Mouse (Mus musculus) heart, postnatal 0 days (tissue): ENCODE results near the gene Trim15. TPM values are rescaled to one million over a fixed set of nuclear protein-coding genes. Genes with fewer than 3 reads are reported as not detected.
A peak's percentile ranks its signal among the peaks of the same experiment; 100 is the strongest.

Experiments
- ATAC-seq: fragments of 200-750 bp; cut with Nextera tagmentation; 2 replicates; pipeline ENCODE4 v1.8.0; 2017; ENCODE audit warnings: low read depth, moderate number of reproducible peaks, moderate library complexity; ENCODE audit not compliant: insufficient read depth
- DNase-seq: peaks from one replicate; pipeline ENCODE4 v3.0.0-alpha.2; 2016; ENCODE audit warnings: low spot score
- H3K27ac ChIP-seq: fragments of 300-500 bp; sonication (generic); 2 replicates; pipeline ENCODE4 v1.5.1; 2014; ENCODE audit warnings: low read depth, mild to moderate bottlenecking
- H3K27me3 ChIP-seq: fragments of 300-500 bp; sonication (generic); 2 replicates; pipeline ENCODE4 v1.6.1; 2014; ENCODE audit warnings: low read length, mixed read lengths; ENCODE audit not compliant: control insufficient read depth, insufficient read depth
- H3K36me3 ChIP-seq: fragments of 300-500 bp; sonication (generic); replicated peaks from 2 replicates; pipeline ENCODE4 v1.6.1; 2014; ENCODE audit warnings: low read length, mixed read lengths; ENCODE audit not compliant: control insufficient read depth, insufficient read depth
- H3K4me1 ChIP-seq: fragments of 300-500 bp; sonication (generic); 2 replicates; pipeline ENCODE4 v1.6.1; 2014; ENCODE audit warnings: antibody characterized with exemption; ENCODE audit not compliant: control insufficient read depth, insufficient read depth
- H3K4me2 ChIP-seq: fragments of 300-500 bp; sonication (generic); 2 replicates; pipeline ENCODE4 v1.6.1; 2014; ENCODE audit warnings: low read depth, mild to moderate bottlenecking, low read length, moderate library complexity
- H3K4me3 ChIP-seq: fragments of 300-500 bp; sonication (generic); 2 replicates; pipeline ENCODE4 v1.5.1; 2014; ENCODE audit warnings: low read depth, low read length
- H3K9ac ChIP-seq: fragments of 300-500 bp; sonication (generic); replicated peaks from 2 replicates; pipeline ENCODE4 v1.6.1; 2014; ENCODE audit warnings: low read depth, low read length, mixed read lengths
- H3K9me3 ChIP-seq: fragments of 300-500 bp; sonication (generic); replicated peaks from 2 replicates; pipeline ENCODE4 v1.6.1; 2016; ENCODE audit warnings: low read length; ENCODE audit not compliant: control insufficient read depth
- CTCF ChIP-seq: IDR thresholded peaks from 2 replicates; pipeline ENCODE4 v1.5.1; 2016; ENCODE audit warnings: antibody characterized with exemption, control low read depth, low read depth
- EP300 ChIP-seq: IDR thresholded peaks from 2 replicates; pipeline ENCODE4 v1.6.1; 2016; ENCODE audit warnings: antibody characterized with exemption, low read depth
- WGBS: fragments of 180-500 bp; shearing (Covaris S2); extraction: QIAGEN DNeasy Blood & Tissue Kit; methylation state at CpG from one replicate; pipeline ENCODE4 v1.1.7; 2014; 5-methylcytosine and 5-hydroxymethylcytosine counted together
- polyA plus RNA-seq: library from polyadenylated mRNA; unstranded; fragments of >200 nt; fragmentation: Nextera tagmentation; extraction: Ambion mirVana; gene quantifications from 2 replicates; pipeline ENCODE4 v1.2.1, GENCODE M21; 2015
- total RNA-seq: library from RNA; depleted of rRNA; stranded (reverse); fragments of >200 nt; gene quantifications from 2 replicates; pipeline ENCODE4 v1.2.3, GENCODE M21; 2014; ENCODE audit warnings: low replicate concordance

Trim15 gene
- total and polyA plus RNA-seq, 2 experiments from 2014 or later: not detected

DNA sequence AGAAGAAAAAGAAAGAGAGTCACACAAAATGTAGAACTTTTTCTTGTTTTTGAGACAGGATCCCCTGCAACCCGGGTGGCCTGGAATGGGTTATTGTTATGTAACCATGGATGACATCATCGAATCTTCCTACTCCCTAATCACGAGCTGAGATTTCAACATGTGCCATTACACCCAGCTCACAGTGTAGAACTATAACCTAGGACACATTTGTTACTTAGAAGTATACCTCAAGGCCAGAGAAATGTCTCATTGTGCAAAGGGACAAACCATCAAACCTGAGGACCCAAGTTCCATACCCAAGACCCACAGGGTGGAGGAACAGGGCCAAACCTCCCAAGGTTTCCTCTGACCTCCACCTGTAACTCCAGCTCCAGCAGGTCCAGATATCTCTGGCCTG is 36.6 kb upstream of the Trim15 start:
- H3K9me3 ChIP-seq: no peaks in the 10 kb centered on the region
- no peak overlapping the region for H3K4me2 ChIP-seq
- WGBS: 56% methylated on average over 3 of the region's 3 CpGs
- H3K9ac ChIP-seq: no peak overlapping the region
- H3K27me3 ChIP-seq: no peaks in the 10 kb centered on the region
- H3K36me3 ChIP-seq: no peaks in the 10 kb centered on the region
- TF ChIP-seq EP300: no peak
- TF ChIP-seq CTCF: no peak
- DNase-seq: no peak
- H3K4me1 ChIP-seq: no peaks in the 10 kb centered on the region
- ATAC-seq: no peak
- H3K27ac ChIP-seq: no peak overlapping the region
- no peak overlapping the region for H3K4me3 ChIP-seq

DNA sequence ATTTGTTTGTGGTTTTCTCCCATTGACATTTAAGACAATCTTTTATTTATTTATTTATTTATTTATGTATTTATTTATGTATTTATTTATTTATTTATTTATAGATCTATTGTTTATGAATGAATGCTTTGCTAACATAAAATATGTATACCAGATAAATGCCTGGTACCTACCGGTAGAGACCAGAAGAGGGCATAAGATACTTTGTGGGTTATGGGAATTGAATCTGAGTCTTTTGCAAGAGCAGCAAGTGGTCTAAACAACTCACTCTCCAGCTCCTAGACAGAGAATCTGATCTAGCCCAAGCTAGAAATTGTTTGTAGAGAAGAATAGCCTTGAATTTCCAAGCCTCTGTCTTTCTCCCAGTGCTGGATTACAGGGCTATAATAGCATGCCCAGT is 33.7 kb upstream of the Trim15 start:
- 37% methylated on average over 1 of the region's 1 CpGs for WGBS
- Histone ChIP-seq H3K9me3 (no peaks in the 10 kb centered on the region), H3K4me3 (no peak overlapping the region), H3K4me1 (no peaks in the 10 kb centered on the region), H3K36me3 (no peaks in the 10 kb centered on the region), H3K27me3 (no peaks in the 10 kb centered on the region), H3K4me2 (no peak overlapping the region), H3K9ac (no peak overlapping the region), H3K27ac (no peak overlapping the region)
- ATAC-seq: no peak
- DNase-seq: no peak
- TF ChIP-seq CTCF (peak; percentile 24), EP300 (no peak)

DNA sequence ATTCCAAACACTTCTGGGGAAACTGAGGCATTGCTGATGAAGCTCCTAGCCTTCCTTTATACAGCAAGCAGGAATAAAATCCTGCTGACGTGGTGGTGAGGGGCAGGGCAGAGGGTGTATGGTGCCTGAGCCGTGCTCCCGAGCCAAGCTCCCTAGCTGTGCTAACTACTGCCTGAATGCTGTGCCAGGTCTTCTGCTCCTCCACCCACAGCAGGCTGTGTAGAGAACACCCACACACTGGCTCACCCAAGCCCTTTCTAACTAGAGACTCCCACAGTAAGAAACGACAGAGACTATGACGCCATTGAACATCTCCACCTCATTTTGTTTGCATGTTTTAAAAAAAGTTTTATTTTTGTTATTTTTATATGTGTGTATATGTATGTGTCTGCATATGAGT is 33.0 kb upstream of the Trim15 start:
- TF ChIP-seq CTCF (no peak), EP300 (no peak)
- ATAC-seq (no peak), DNase-seq (no peak)
- H3K27ac ChIP-seq: no peak overlapping the region
- no peaks in the 10 kb centered on the region for H3K36me3 ChIP-seq
- WGBS: 81% methylated on average over 5 of the region's 5 CpGs
- no peak overlapping the region for H3K4me3 ChIP-seq
- H3K4me2 ChIP-seq: no peak overlapping the region
- no peaks in the 10 kb centered on the region for H3K27me3 ChIP-seq
- H3K9ac ChIP-seq: no peak overlapping the region
- H3K9me3 ChIP-seq: no peaks in the 10 kb centered on the region
- no peaks in the 10 kb centered on the region for H3K4me1 ChIP-seq

DNA sequence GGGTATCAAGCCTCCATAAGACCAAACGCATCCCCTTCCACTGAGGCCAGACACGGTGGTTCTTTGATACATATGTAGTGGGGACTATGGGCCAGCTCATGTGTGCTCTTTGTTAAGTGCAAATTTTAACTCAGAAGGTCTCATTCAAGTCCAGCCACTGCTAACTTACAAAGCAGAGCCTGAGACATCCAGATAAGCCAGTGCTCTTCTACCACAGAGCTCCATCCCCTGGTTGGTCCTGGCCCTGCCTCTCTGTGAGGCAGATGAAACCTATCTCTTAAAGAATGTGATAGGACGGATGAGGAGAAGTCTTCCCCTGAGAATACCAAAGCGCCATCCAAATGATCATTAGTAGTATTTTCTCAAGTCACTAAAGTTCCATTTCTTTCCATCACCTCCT is 32.4 kb upstream of the Trim15 start:
- Histone ChIP-seq H3K4me2 (no peak overlapping the region), H3K27ac (no peak overlapping the region), H3K9ac (no peak overlapping the region), H3K27me3 (no peaks in the 10 kb centered on the region), H3K4me3 (no peak overlapping the region), H3K36me3 (no peaks in the 10 kb centered on the region), H3K9me3 (no peaks in the 10 kb centered on the region), H3K4me1 (no peaks in the 10 kb centered on the region)
- no peak for ATAC-seq
- 69% methylated on average over 4 of the region's 4 CpGs for WGBS
- DNase-seq: no peak
- TF ChIP-seq EP300 (no peak), CTCF (no peak)

DNA sequence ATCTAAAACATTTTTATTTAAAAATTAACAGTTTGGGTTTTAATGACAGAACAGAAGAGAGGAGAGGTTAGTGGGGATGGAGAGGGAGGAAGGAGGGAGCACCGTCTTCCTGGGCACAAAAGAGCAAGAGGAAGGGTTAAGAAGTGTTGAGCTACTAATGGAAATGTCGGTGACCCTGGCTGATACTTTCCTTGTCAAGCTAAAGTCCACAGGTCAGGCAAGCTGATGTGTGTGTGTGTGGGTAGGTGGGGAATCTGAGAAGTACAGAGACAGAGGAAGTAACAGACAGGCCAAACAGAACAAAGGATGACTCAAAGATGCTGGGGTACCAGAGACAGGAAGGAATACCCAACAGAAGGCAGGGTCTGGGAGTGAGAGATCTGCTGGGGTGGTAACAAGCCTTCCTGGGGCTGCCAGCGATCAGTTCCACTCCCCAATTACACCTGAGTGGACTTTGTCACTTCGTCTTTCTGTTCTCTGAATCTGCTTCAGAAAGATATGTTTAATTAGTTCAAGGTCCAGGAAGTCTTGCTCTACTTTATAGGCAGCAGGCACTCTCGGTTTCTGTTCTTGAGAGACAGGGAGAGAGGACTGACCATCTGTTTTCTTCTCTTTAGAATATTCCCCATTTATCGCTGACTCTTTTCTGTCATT is 30.7 kb upstream of the Trim15 start, which contains the start of gene Trim31:
TSS of gene Trim31 (plus strand) at position 567 of the 654 bp plus-strand sequence.
- Histone ChIP-seq H3K27me3 (no peaks in the 10 kb centered on the region), H3K36me3 (no peaks in the 10 kb centered on the region), H3K4me1 (no peaks in the 10 kb centered on the region), H3K4me2 (no peak within 1 kb of the TSS), H3K4me3 (no peak within 1 kb of the TSS), H3K9ac (no peak within 1 kb of the TSS), H3K9me3 (no peaks in the 10 kb centered on the region), H3K27ac (no peak within 1 kb of the TSS)
- 64% methylated on average over 6 of the region's 6 CpGs for WGBS
- no peak for DNase-seq
- no peak for TF ChIP-seq CTCF
- TF ChIP-seq EP300: no peak
- no peak for ATAC-seq

DNA sequence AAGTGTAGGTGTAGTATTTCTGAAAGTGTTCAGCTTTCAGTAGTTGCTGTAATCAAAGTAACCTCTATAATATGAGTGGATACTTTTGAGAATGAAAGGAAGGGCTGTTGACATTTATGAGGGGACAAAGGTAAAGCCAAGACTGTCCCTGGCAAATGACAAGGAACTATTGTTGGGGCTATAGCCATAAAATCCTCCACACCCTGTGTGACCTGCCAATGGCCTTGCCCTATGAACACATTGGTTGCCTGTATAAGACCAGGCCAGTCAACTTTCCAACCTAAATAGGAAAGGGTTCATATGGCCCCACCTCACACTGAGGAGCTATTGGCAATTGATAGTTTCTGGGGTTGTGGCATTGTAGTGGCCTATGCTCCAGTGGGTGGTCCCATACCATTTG is 30.1 kb upstream of the Trim15 start:
- H3K4me2 ChIP-seq: no peak overlapping the region
- ATAC-seq (no peak), DNase-seq (no peak)
- no peak overlapping the region for H3K9ac ChIP-seq
- H3K27me3 ChIP-seq: no peaks in the 10 kb centered on the region
- no peaks in the 10 kb centered on the region for H3K36me3 ChIP-seq
- H3K4me3 ChIP-seq: no peak overlapping the region
- no peak overlapping the region for H3K27ac ChIP-seq
- H3K9me3 ChIP-seq: no peaks in the 10 kb centered on the region
- no peaks in the 10 kb centered on the region for H3K4me1 ChIP-seq
- TF ChIP-seq CTCF (no peak), EP300 (no peak)
